Comparison of ENCODE assay signal across 29 mouse cellular contexts in genomic region chr8:26831790-26832189, GRCm38 (mm10).
A peak's percentile ranks its signal among the peaks of the same experiment; 100 is the strongest.
DNase-seq lines count a peak whose midpoint lies in the region; ATAC-seq and TF ChIP-seq lines count a peak whose summit lies in the region.
"Had no signal": no experiment of that assay in that cellular context is flagged by ENCODE, and none has a peak within 500 bp of the region (broad histone marks: within the 10 kb centered on the region; RNA-seq: fewer than 3 reads in every experiment).

No protein-coding gene starts in this region.

- no peaks in the 10 kb centered on the region for H3K36me3 ChIP-seq in limb, embryonic 10.5 days
- H3K36me3 ChIP-seq: forebrain, embryonic 10.5 days; forebrain, embryonic 15.5 days; heart, embryonic 12.5 days; hindbrain, embryonic 15.5 days; lung, embryonic 15.5 days; midbrain, embryonic 12.5 days; neural tube, embryonic 13.5 days; stomach, embryonic 15.5 days had no signal

- H3K9me3 ChIP-seq in limb, embryonic 10.5 days (replicated peaks), result no peaks in the 10 kb centered on the region
- H3K9me3 ChIP-seq: forebrain, embryonic 10.5 days; forebrain, embryonic 15.5 days; heart, embryonic 12.5 days; hindbrain, embryonic 15.5 days; lung, embryonic 15.5 days; midbrain, embryonic 12.5 days; neural tube, embryonic 13.5 days; stomach, embryonic 15.5 days had no signal

- H3K27ac ChIP-seq in limb, embryonic 10.5 days, result no peak overlapping the region
- H3K27ac ChIP-seq: forebrain, embryonic 10.5 days; forebrain, embryonic 15.5 days; heart, adult 2 months; hindbrain, embryonic 15.5 days; layer of hippocampus, adult 2 months; lung, embryonic 15.5 days; midbrain, embryonic 12.5 days; neural tube, embryonic 13.5 days; stomach, embryonic 15.5 days had no signal

- in situ Hi-C loops in Patski (cut with MboI; ENCODE audit: low pct_unique_long_range_greater_than_20kb), result no loop called here

- 64% methylated on average over 6 of the region's 6 CpGs for WGBS in limb, embryonic 10.5 days

- TF ChIP-seq CTCF in Patski (IDR thresholded peaks at IDR 0.05), result no peak

- CTCF ChIA-PET in Patski (lab: Charles Lee), result no interaction called here

- peak; percentile 58 for ATAC-seq in Patski
- ATAC-seq: CD4-positive, CD25-positive, alpha-beta regulatory T cell, adult 4 months; forebrain, embryonic 15.5 days; inflammation-experienced regulatory T-cells, adult 6 months had no signal

- H3K27me3 ChIP-seq in Patski, result no peaks in the 10 kb centered on the region
- peaks cover 57% of the 10 kb centered on the region for H3K27me3 ChIP-seq in limb, embryonic 10.5 days (ENCODE audit: low read depth, poor library complexity, severe bottlenecking)
- H3K27me3 ChIP-seq: forebrain, embryonic 15.5 days; megakaryocyte, embryonic 14.5 days; midbrain, embryonic 12.5 days; stomach, embryonic 15.5 days had no signal

- H3K4me1 ChIP-seq in limb, embryonic 10.5 days, result peaks cover 94% of the 10 kb centered on the region

- DNase-seq in adrenal gland, adult 2 months, result peak; percentile 40
- DNase-seq in adrenal gland, postnatal 4 days (ENCODE audit: low spot score in 2 of 2), result no peak
- DNase-seq in 3134 (ENCODE audit: extremely low read depth, insufficient read length, low spot score) (peak; percentile 38), Patski (ENCODE audit: low read depth, low spot score) (no peak)
- DNase-seq in limb, embryonic 10.5 days (ENCODE audit: low spot score), result peak; percentile 35
- DNase-seq in left cerebral cortex, postnatal 10 days (ENCODE audit: extremely low spot score in 1 of 2, low spot score in 2 of 2), result no peak
- DNase-seq in urinary bladder, postnatal 36 days (ENCODE audit: low spot score in 2 of 2), result no peak
- DNase-seq in cerebellum, postnatal 10 days, result no peak
- DNase-seq: cerebellum, adult 18-20 months; cerebellum, postnatal 14 days; heart, adult 2 months; heart, postnatal 4 days; kidney, adult 2 months; kidney, postnatal 36 days; lung, postnatal 4 days; thymus, adult 18-20 months; thymus, postnatal 36 days had no signal

- intact Hi-C loops in left cerebral cortex, postnatal 10 days (cut with DNase I), result loop anchor here (10.0 kb wide), 1 partner anchor 143 kb away; the partner anchor contains the start of gene Zfp703

- POLR2A ChIA-PET in Patski (lab: Charles Lee), result no interaction called here

- no peak overlapping the region for H3K4me3 ChIP-seq in limb, embryonic 10.5 days
- H3K4me3 ChIP-seq: forebrain, embryonic 10.5 days; forebrain, embryonic 15.5 days; heart, adult 2 months; heart, embryonic 12.5 days; hindbrain, embryonic 15.5 days; layer of hippocampus, adult 2 months; lung, embryonic 15.5 days; megakaryocyte, embryonic 14.5 days; midbrain, embryonic 12.5 days; neural tube, embryonic 13.5 days; stomach, embryonic 15.5 days had no signal

Comparison
In these comparisons a context has a peak if more than half of its experiments do, and no peak if none do; other contexts are left out.
1. DNase-seq: peak in adrenal gland, adult 2 months (single experiment), 3134 (single experiment) and limb, embryonic 10.5 days (single experiment); none in adrenal gland, postnatal 4 days (0 of 2), Patski (single experiment), left cerebral cortex, postnatal 10 days (0 of 2), urinary bladder, postnatal 36 days (0 of 2) and cerebellum, postnatal 10 days (0 of 2).